Mouse (Mus musculus) layer of hippocampus, adult 18-20 months (tissue): ENCODE measurements around the gene Cd59b. TPM values are rescaled to one million over a fixed set of nuclear protein-coding genes. Genes with fewer than 3 reads are reported as not detected.

ENCODE experiments used
- total RNA-seq, 2 experiments: library from RNA; stranded (reverse); gene quantifications; 2 replicates each; pipeline ENCODE4 v1.2.3; 2021

The Cd59b gene
- total RNA-seq, 2 experiments from 2014 or later = 0.66 to 1.4 TPM

Other genes with a start within 250 kb of the Cd59b start
- 10 to 100 TPM; 19.0 to 19.8 TPM for gene Lmo2, start 111.9 kb upstream of the Cd59b start, total RNA-seq
- gene Fbxo3, start 42.1 kb upstream of the Cd59b start, total RNA-seq = 10 to 100 TPM; 43.3 to 46.4 TPM
- not detected for gene 4931422A03Rik, start 41.5 kb upstream of the Cd59b start, total RNA-seq
- under 1 TPM; 0.25 to 0.71 TPM for gene Gm10912, start 4.0 kb upstream of the Cd59b start, total RNA-seq
- gene Gm10799, start 1.3 kb upstream of the Cd59b start, total RNA-seq = not detected
- gene Cd59a, start 26.0 kb downstream of the Cd59b start, total RNA-seq = 1 to 10 TPM; 3.7 to 5.3 TPM
- gene A930018P22Rik, start 52.9 kb downstream of the Cd59b start, total RNA-seq = under 1 TPM in 1 of 2 experiments, not detected in 1; 0.40 TPM